Mouse (Mus musculus): Measurements from ENCODE around the gene Smpd1. TPM values are rescaled to one million over a fixed set of nuclear protein-coding genes. Genes with fewer than 3 reads are reported as not detected.

The Smpd1 gene
- 72.7 and 73.5 TPM in 2 replicates for polyA plus RNA-seq (2015; fragmentation: Nextera tagmentation; extraction: Ambion mirVana)

GRCm38 (mm10) chr7:105554212-105554942 is at the start of gene Smpd1:
TSS of gene Smpd1 (plus strand) at chr7:105554360.
- peak; percentile 92 for ATAC-seq (ENCODE audit: low FRiP score)
- H3K36me3 ChIP-seq = peaks cover 23% of the 10 kb centered on the region
- no peaks in the 10 kb centered on the region for H3K27me3 ChIP-seq

GRCm38 (mm10) chr7:105507257-105507656 is 46.9 kb upstream of the Smpd1 start:
- Histone ChIP-seq H3K36me3 (no peaks in the 10 kb centered on the region), H3K4me2 (no peak overlapping the region), H3K27ac (no peak overlapping the region), H3K9me3 (no peaks in the 10 kb centered on the region), H3K4me1 (replicated peaks) (no peaks in the 10 kb centered on the region), H3K27me3 (no peaks in the 10 kb centered on the region), H3K9ac (no peak overlapping the region), H3K4me3 (no peak overlapping the region)
- 84% methylated on average over 4 of the region's 4 CpGs for WGBS
- ATAC-seq (ENCODE audit: low FRiP score) = no peak

More at GRCm38 (mm10) chr7:105554212-105554942, at the start of gene Smpd1:
- H3K9me3 ChIP-seq = no peaks in the 10 kb centered on the region
- H3K4me3 ChIP-seq = peak within 1 kb of the TSS; percentile 76
- peak within 1 kb of the TSS; percentile 86 for H3K9ac ChIP-seq
- H3K4me2 ChIP-seq = peak within 1 kb of the TSS; percentile 81
- 6% methylated on average over 25 of the region's 26 CpGs for WGBS
- H3K4me1 ChIP-seq (replicated peaks) = peaks cover 30% of the 10 kb centered on the region
- H3K27ac ChIP-seq = peak within 1 kb of the TSS; percentile 87

- Histone ChIP-seq H3K9ac (no peak overlapping the region), H3K9me3 (no peaks in the 10 kb centered on the region), H3K27me3 (no peaks in the 10 kb centered on the region), H3K4me2 (no peak overlapping the region), H3K36me3 (no peaks in the 10 kb centered on the region), H3K4me1 (replicated peaks) (peaks cover 10% of the 10 kb centered on the region), H3K27ac (no peak overlapping the region), H3K4me3 (no peak overlapping the region)
- 85% methylated on average over 5 of the region's 5 CpGs for WGBS
- ATAC-seq (ENCODE audit: low FRiP score) = no peak
Measured at GRCm38 (mm10) chr7:105510143-105510542, 44.0 kb upstream of the Smpd1 start.

GRCm38 (mm10) chr7:105513845-105514291 is 40.3 kb upstream of the Smpd1 start:
- H3K9ac ChIP-seq = no peak overlapping the region
- ATAC-seq (ENCODE audit: low FRiP score) = peak; percentile 80
- no peak overlapping the region for H3K4me2 ChIP-seq
- H3K27me3 ChIP-seq = no peaks in the 10 kb centered on the region
- H3K9me3 ChIP-seq = no peaks in the 10 kb centered on the region
- peak overlapping the region; percentile 58; the same call in 1 of the 2 replicates for H3K27ac ChIP-seq
- H3K4me3 ChIP-seq = no peak overlapping the region
- no peaks in the 10 kb centered on the region for H3K36me3 ChIP-seq
- H3K4me1 ChIP-seq (replicated peaks) = peaks cover 16% of the 10 kb centered on the region
- 51% methylated on average over 5 of the region's 5 CpGs for WGBS

GRCm38 (mm10) chr7:105514561-105514960 is 39.6 kb upstream of the Smpd1 start:
- Histone ChIP-seq H3K4me2 (no peak overlapping the region), H3K4me1 (replicated peaks) (peaks cover 16% of the 10 kb centered on the region), H3K9me3 (no peaks in the 10 kb centered on the region), H3K9ac (no peak overlapping the region), H3K4me3 (no peak overlapping the region), H3K27me3 (no peaks in the 10 kb centered on the region), H3K36me3 (no peaks in the 10 kb centered on the region), H3K27ac (peak overlapping the region; percentile 58)
- ATAC-seq (ENCODE audit: low FRiP score) = peak; percentile 62
- 53% methylated on average over 5 of the region's 5 CpGs for WGBS

- ATAC-seq (ENCODE audit: low FRiP score) = peak; percentile 67
- Histone ChIP-seq H3K9me3 (no peaks in the 10 kb centered on the region), H3K27ac (no peak overlapping the region), H3K36me3 (no peaks in the 10 kb centered on the region), H3K4me1 (replicated peaks) (peaks cover 16% of the 10 kb centered on the region), H3K4me2 (no peak overlapping the region), H3K9ac (no peak overlapping the region), H3K4me3 (no peak overlapping the region), H3K27me3 (no peaks in the 10 kb centered on the region)
- WGBS = 13% methylated on average over 5 of the region's 5 CpGs
Measured at GRCm38 (mm10) chr7:105515178-105515577, 39.0 kb upstream of the Smpd1 start.

- no peaks in the 10 kb centered on the region for H3K36me3 ChIP-seq
- 47% methylated on average over 9 of the region's 9 CpGs for WGBS
- no peak overlapping the region for H3K27ac ChIP-seq
- no peak overlapping the region for H3K9ac ChIP-seq
- H3K9me3 ChIP-seq = no peaks in the 10 kb centered on the region
- no peak overlapping the region for H3K4me2 ChIP-seq
- no peaks in the 10 kb centered on the region for H3K27me3 ChIP-seq
- peaks cover 16% of the 10 kb centered on the region for H3K4me1 ChIP-seq (replicated peaks)
- ATAC-seq (ENCODE audit: low FRiP score) = no peak
- no peak overlapping the region for H3K4me3 ChIP-seq
Measured at GRCm38 (mm10) chr7:105516669-105517360, 37.3 kb upstream of the Smpd1 start.

- peaks cover 12% of the 10 kb centered on the region for H3K4me1 ChIP-seq (replicated peaks)
- H3K4me3 ChIP-seq = no peak overlapping the region
- H3K27ac ChIP-seq = no peak overlapping the region
- H3K9me3 ChIP-seq = no peaks in the 10 kb centered on the region
- no peak overlapping the region for H3K9ac ChIP-seq
- no peaks in the 10 kb centered on the region for H3K27me3 ChIP-seq
- H3K36me3 ChIP-seq = no peaks in the 10 kb centered on the region
- no peak for ATAC-seq (ENCODE audit: low FRiP score)
- WGBS = 73% methylated on average over 11 of the region's 11 CpGs
- no peak overlapping the region for H3K4me2 ChIP-seq
Measured at GRCm38 (mm10) chr7:105519336-105519735, 34.8 kb upstream of the Smpd1 start.

- ATAC-seq (ENCODE audit: low FRiP score) = no peak
- WGBS = 87% methylated on average over 2 of the region's 2 CpGs
Measured at GRCm38 (mm10) chr7:105519771-105520170, 34.4 kb upstream of the Smpd1 start.

GRCm38 (mm10) chr7:105520201-105520600 is 34.0 kb upstream of the Smpd1 start:
- Histone ChIP-seq H3K36me3 (no peaks in the 10 kb centered on the region), H3K9ac (no peak overlapping the region), H3K9me3 (no peaks in the 10 kb centered on the region), H3K27me3 (no peaks in the 10 kb centered on the region), H3K4me2 (no peak overlapping the region), H3K4me3 (no peak overlapping the region), H3K27ac (no peak overlapping the region), H3K4me1 (replicated peaks) (peaks cover 5% of the 10 kb centered on the region; the same call in 1 of the 2 replicates)
- ATAC-seq (ENCODE audit: low FRiP score) = no peak
- WGBS = 54% methylated on average over 6 of the region's 6 CpGs

More at GRCm38 (mm10) chr7:105519771-105520170, 34.4 kb upstream of the Smpd1 start:
- no peaks in the 10 kb centered on the region for H3K9me3 ChIP-seq
- no peak overlapping the region for H3K9ac ChIP-seq
- H3K27ac ChIP-seq = no peak overlapping the region
- no peak overlapping the region for H3K4me3 ChIP-seq
- H3K4me2 ChIP-seq = no peak overlapping the region
- H3K36me3 ChIP-seq = no peaks in the 10 kb centered on the region
- no peaks in the 10 kb centered on the region for H3K27me3 ChIP-seq
- H3K4me1 ChIP-seq (replicated peaks) = peaks cover 10% of the 10 kb centered on the region; the same call in 1 of the 2 replicates

GRCm38 (mm10) chr7:105524222-105524621 is 29.9 kb upstream of the Smpd1 start:
- Histone ChIP-seq H3K4me1 (replicated peaks) (no peaks in the 10 kb centered on the region), H3K27me3 (no peaks in the 10 kb centered on the region), H3K36me3 (no peaks in the 10 kb centered on the region), H3K27ac (no peak overlapping the region), H3K9ac (no peak overlapping the region), H3K4me2 (no peak overlapping the region), H3K9me3 (no peaks in the 10 kb centered on the region), H3K4me3 (no peak overlapping the region)
- WGBS = 86% methylated on average over 2 of the region's 2 CpGs
- ATAC-seq (ENCODE audit: low FRiP score) = no peak

GRCm38 (mm10) chr7:105527306-105527937 is 26.7 kb upstream of the Smpd1 start:
- no peaks in the 10 kb centered on the region for H3K4me1 ChIP-seq (replicated peaks)
- no peaks in the 10 kb centered on the region for H3K27me3 ChIP-seq
- H3K9ac ChIP-seq = no peak overlapping the region
- ATAC-seq (ENCODE audit: low FRiP score) = peak; percentile 77
- 61% methylated on average over 1 of the region's 1 CpGs for WGBS
- no peaks in the 10 kb centered on the region for H3K36me3 ChIP-seq
- no peak overlapping the region for H3K4me2 ChIP-seq
- H3K27ac ChIP-seq = no peak overlapping the region
- H3K9me3 ChIP-seq = no peaks in the 10 kb centered on the region
- H3K4me3 ChIP-seq = no peak overlapping the region

All from hindbrain, embryonic 13.5 days (tissue).